Mouse (Mus musculus): ENCODE data around the gene Csnk1g2.
A peak's percentile ranks its signal among the peaks of the same experiment; 100 is the strongest.
"Not testable (repeated sequence)": the region's sequence is repeated elsewhere in the genome, so short reads cannot be mapped to it uniquely, and the experiment has no call there.

The Csnk1g2 gene

GRCm38 (mm10) chr10:80623457-80624191, 986 bp downstream of the Csnk1g2 start:
- peak; percentile 41 for DNase-seq (ENCODE audit: extremely low read depth, low read depth)

GRCm38 (mm10) chr10:80625764-80626163, 3.1 kb downstream of the Csnk1g2 start:
- no peak for DNase-seq (ENCODE audit: extremely low read depth, low read depth)

DNA sequence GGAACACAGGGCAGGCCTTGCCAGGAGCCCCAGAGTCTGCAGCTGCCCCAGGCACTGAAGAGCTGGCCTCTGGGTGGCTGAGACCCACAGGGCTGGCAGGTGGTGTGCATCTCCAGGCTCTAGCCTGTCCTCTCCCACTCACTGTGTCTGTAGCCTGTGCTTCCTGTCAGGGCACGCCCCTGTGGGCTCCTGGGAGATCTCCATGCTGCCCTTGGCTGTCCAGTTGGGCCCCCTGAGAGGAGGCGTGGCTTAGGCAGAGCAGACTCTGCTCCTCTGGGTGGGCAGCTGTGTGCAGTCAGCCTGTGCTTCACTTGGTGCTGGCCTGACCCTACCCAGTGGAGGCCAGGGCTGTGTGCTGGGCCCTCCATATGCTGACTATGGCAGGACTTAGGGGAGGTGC, 5.0 kb downstream of the Csnk1g2 start:
- no peak for DNase-seq (ENCODE audit: extremely low read depth, low read depth)

- DNase-seq (ENCODE audit: extremely low read depth, low read depth): no peak
Observed at GRCm38 (mm10) chr10:80628925-80629324, 6.3 kb downstream of the Csnk1g2 start.

DNA sequence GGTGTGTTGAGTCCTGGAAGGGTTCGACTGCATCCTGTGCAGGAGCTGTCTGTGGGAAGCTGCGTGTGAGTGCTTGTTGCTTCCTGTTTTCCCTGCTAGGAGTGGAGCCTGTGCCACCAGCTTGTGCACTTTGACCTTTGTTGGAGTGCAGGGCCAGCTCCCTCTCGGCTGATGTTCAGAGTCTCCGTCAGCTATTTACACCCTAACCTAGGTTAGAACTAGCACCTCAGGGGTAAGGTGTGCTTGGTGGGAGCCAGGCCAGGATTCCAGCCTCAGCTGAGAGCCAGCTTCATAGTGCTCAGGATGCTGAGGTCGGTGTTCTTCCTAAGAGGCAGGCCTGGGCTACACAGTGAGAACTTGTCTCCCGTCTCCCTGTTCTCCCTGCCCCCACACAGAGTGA, 12.7 kb downstream of the Csnk1g2 start:
- DNase-seq (ENCODE audit: extremely low read depth, low read depth): no peak

DNA sequence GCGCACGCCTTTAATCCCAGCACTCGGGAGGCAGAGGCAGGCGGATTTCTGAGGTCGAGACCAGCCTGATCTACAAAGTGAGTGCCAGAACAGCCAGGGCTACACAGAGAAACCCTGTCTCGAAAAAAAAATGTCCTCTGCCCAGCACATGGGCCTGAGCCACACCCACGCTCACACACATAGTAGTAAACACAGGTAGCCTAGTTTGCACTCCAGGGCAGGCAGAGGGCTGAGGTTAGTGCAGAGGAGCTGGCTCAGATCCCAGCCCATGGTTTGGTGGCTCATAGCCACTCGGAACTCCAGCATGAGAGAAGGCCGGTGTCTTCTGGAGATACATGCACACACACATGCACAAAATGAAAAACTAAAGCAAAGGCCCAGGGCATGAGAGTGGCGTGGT, 24.3 kb downstream of the Csnk1g2 start:
- no peak for DNase-seq (ENCODE audit: extremely low read depth, low read depth)

DNA sequence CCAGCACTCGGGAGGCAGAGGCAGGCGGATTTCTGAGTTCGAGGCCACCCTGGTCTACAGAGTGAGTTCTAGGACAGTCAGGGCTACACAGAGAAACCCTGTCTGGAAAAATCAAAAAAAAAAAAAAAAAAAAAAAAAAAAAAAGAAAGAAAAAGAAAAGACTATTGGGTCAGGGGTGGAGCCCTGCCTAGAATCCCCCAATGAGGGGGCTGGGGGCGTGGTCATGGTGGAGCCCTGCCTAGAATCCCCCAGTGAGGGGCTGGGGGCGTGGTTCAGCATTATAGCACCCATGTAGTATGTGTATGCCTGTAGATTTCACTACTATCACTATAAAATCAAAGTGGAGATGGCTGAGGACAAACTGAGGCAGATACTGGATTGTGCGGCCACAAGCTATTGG, 27.3 kb downstream of the Csnk1g2 start:
- not testable (repeated sequence) for DNase-seq (ENCODE audit: extremely low read depth, low read depth)

GRCm38 (mm10) chr10:80650392-80650791, 27.8 kb downstream of the Csnk1g2 start:
- no peak for DNase-seq (ENCODE audit: extremely low read depth, low read depth)

DNA sequence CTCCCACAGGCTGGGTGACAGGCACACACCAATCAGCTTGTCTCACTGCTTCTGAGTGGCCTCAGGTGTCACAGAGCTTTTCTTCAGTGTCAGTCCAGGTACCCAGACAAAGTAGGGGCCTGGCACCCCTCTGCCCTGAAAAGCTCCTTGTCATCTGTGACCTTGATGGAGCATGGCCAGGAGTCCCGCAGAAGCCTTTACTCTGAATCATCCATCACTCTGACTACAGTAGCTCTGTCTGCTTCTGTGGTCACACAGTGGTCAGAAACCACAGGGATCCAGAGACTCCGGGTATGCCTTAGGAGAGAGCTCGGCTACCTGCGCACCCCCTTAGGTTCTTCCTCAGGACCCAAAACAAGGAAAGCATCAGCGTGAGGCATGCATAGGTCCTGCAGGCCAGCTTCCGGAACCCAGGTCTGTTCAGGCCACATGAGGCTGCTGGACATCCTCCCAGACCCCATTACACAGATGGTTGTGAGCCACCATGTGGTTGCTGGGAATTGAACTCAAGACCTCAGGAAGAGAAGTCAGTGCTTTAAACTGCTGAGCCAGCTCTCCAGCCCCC, 30.6 kb downstream of the Csnk1g2 start:
- DNase-seq (ENCODE audit: extremely low read depth, low read depth): no peak

DNA sequence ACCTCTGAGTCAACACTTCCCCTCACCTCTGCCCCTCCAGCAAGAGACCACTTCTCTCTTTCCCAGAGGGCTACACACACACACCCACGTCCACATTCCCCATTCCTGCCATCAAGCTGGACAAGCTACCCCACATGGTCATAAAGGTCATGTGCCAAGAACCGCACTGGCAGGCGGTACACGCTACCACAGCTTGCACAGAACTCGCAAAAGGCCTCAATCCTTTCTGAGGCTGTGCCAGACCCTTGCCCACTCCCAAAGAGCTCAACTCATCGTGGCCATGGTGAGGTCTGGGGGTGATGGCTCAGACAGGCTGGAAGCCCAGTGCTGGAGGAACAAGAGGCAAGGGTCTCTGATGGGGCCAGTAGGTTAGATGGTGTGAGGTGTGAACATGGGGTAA, 32.2 kb downstream of the Csnk1g2 start:
- no peak for DNase-seq (ENCODE audit: extremely low read depth, low read depth)

DNA sequence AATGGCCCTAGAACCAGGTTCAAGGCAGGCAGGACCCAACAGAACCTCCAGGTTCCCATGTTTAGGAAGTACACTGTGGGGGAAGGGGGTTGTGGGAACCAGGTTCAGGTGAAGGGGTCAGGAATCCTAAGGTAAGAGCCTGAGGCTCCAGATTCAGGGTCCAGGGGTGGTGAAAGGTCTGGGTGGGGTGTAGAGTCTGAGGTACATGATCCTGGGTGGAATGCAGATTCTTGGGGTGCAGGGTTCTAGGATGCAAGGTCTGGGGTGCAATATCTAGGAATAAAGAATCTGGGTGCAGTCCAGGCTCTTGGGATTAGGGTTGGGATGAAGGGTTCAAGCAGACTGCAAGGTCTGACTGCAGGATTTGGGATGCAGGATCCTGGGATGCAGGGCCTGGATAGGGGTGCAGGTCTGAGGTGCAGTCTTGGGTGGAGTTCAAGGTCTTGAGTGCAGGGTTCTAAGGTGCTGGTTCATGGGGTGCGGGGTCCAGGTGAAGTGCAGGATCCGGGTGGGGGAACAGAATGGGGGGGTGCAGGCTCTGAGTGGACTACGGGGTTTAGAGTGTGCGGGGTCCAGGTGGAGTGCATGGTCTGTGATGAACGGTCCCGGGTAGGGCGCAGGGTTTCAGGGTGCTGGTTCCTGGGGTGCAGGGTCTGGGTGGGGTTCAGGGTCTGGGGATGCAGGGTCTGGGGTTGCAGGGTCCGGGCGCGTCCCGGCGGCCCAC, 32.9 kb downstream of the Csnk1g2 start:
- DNase-seq (ENCODE audit: extremely low read depth, low read depth): no peak

DNA sequence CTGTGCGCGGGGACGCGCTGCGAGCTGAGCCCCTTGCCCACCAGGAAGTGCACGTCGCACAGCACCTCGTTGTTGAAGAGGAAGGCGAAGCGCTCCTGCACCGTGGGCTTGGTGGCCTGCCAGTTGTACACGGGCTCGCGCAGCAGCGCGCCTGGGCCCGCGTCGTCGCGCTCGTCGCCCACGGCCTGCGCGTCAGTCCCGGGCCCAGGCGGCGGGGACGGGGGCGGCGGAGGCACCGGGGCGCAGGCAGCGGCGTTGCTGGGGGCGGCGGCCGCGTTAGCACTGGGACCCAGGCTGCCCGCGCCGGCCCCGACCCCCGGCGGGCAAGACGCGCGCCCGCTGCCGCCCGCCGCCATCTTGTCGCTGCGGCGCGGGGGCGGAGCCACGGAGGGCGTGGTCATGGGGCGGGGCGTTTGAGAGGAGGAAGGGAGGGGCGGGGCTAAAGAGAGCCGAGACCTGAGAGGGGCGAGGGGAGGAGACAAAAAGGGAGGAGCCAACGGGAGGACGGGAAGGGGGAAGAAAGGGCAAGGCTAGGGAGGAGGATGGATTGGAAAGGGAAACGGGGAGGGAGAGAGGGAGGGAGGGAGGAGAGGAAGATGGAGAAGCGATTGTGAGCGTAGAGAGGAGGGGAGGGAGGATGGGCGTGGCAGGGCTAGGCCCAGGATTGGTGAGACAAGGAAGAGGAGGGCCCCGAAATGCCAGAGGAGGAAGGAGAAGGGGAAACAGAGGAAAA, 33.7 kb downstream of the Csnk1g2 start:
- DNase-seq (ENCODE audit: extremely low read depth, low read depth): peak; percentile 94

DNA sequence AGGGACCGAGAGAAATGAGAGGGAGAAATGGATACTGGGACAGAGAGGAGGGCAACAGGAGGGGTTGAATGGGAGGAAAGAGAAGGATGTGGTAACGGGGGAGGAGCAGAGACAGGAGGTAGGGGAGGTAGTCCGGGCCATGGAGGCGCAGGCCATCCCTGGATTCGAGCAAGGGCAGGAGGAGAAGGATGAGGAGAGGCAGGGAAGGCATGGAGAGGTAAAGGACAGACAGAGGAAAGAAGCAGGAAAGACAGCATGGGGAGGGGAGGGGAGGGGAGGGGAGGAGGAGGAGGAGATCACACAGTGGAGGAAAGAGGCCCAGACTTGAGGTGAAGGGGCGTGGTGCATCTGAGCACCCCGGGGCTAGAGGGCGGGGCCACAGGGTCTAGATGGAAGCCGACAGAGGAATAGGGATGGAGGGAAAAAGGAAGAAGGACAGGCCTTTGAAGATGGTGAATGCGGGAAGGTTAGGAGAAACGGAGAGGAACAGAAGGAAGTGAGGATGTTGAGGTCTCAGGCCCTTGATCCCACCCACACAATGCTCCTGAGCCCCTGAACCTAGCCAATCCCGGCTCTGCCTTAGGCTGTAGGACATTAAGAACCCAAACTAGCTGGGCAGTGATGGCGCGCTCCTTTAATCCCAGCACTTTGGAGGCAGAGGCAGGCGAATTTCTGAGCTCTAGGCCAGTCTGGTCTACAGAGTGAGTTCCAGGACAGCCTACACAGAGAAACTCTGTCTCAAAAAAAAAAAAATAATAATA, 34.4 kb downstream of the Csnk1g2 start, which contains the start of gene Btbd2:
Gene Btbd2, minus strand, starts transcription at position 209 of the 761 bp plus-strand sequence.
- DNase-seq (ENCODE audit: extremely low read depth, low read depth): no peak

GRCm38 (mm10) chr10:80658194-80658840, 35.7 kb downstream of the Csnk1g2 start:
- peak; percentile 38 for DNase-seq (ENCODE audit: extremely low read depth, low read depth)

DNA sequence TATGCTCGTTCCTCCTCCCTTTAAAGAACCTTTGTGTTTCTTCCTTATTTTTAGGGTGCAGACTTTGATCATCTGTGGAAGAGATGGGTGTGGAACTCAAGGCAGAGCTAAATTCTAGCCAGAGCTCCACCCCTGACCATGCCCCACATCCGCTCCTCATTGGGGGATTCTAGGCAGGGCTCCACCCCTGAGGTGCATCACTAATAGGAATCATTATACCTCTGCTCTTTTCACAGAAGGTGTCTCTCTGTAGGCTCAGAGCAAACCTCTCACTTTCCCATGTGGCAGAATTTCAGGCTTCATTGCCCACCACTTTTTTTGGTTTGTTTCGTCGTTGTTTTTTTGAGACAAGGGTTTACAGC, 36.2 kb downstream of the Csnk1g2 start:
- DNase-seq (ENCODE audit: extremely low read depth, low read depth): peak; percentile 83

GRCm38 (mm10) chr10:80659213-80659612, 36.6 kb downstream of the Csnk1g2 start:
- DNase-seq (ENCODE audit: extremely low read depth, low read depth): peak; percentile 51

- DNase-seq (ENCODE audit: extremely low read depth, low read depth): peak; percentile 33
Observed at GRCm38 (mm10) chr10:80661149-80661548, 38.5 kb downstream of the Csnk1g2 start.

- DNase-seq (ENCODE audit: extremely low read depth, low read depth): no peak
Observed at GRCm38 (mm10) chr10:80663485-80664196, 41.0 kb downstream of the Csnk1g2 start.

GRCm38 (mm10) chr10:80664197-80665015, 41.8 kb downstream of the Csnk1g2 start:
- DNase-seq (ENCODE audit: extremely low read depth, low read depth): no peak
